Mouse (Mus musculus) neutrophil, adult 5-6 weeks (primary cell): ENCODE results near the gene Rasl10b. TPM values are rescaled to one million over a fixed set of nuclear protein-coding genes. Genes with fewer than 3 reads are reported as not detected.

Source experiments
- ATAC-seq: fragments of 151-379, 151-347 bp; 2 replicates; pipeline ENCODE4 v1.8.0; 2017; ENCODE audit warnings: mild to moderate bottlenecking, moderate TSS enrichment; ENCODE audit not compliant: insufficient number of reproducible peaks, poor library complexity, low FRiP score, severe bottlenecking; ENCODE audit errors: extremely low read depth
- total RNA-seq: library from RNA; stranded (forward); fragments of 200-1000 nt; gene quantifications from 2 replicates; pipeline ENCODE4 v1.2.3, GENCODE M21; 2017

The Rasl10b gene
- total RNA-seq = 0.37 and 1.0 TPM in 2 replicates

DNA sequence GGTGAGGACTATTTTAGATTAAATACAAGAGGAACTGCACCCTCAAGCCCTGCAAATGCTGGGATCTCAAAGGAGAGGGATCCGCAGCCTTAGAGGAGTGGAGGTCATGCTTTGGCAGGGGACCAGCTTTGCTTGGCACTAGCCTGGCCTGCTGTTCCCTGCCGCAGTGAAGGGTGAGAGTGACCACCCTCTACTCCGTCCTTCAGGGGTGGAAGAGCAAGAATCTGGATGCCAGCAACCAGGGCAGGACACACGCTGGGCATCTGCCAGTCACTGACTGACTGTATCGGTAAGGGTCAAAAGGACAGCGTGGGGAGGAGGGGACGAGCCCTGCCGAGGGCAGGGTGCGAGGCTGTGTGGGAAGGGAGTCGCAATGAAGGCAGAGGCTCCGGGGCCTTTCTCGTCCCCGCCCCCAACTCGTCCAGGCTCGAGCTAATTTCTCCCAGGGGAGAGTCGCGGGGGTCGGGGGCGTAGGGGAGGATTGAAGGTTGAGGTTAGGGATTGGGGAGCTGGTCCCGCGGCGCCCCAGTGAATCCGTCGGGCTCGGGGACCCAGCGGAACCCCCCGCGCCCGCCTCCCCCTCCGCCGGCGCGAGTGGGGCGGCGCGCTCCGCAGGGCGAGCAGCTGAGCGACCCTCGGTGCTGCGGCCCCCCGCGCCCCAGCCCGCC is at the start of gene Rasl10b:
TSS of gene Rasl10b (plus strand) at position 51 of the 668 bp plus-strand sequence.
- no peak for ATAC-seq

GRCm38 (mm10) chr11:83364656-83365055 is 44.3 kb upstream of the Rasl10b start:
- no peak for ATAC-seq

- no peak for ATAC-seq
Measured at GRCm38 (mm10) chr11:83371267-83371666, 37.7 kb upstream of the Rasl10b start.

GRCm38 (mm10) chr11:83379745-83380341 is 29.1 kb upstream of the Rasl10b start:
- ATAC-seq = no peak

- ATAC-seq = no peak
Measured at GRCm38 (mm10) chr11:83382876-83383531, 25.9 kb upstream of the Rasl10b start.

DNA sequence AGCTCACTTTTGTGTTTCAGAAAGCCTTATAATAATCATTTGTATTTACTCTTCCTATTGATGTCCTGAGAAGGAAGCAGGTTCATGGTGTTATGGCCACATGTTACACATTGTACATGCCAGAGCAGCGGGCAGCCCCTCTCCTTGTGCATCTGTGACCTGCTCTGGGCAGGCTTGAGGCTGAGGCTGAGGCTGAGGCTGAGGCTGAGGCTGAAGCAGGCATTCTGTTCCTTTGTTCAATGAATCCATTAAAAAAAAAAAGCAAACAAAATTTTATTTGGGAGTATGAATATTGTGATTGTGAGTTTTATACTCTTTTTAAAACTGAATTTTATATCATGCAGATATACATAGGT is 25.4 kb upstream of the Rasl10b start:
- no peak for ATAC-seq

GRCm38 (mm10) chr11:83393062-83393461 is 15.9 kb upstream of the Rasl10b start:
- no peak for ATAC-seq

GRCm38 (mm10) chr11:83394802-83395439 is 14.0 kb upstream of the Rasl10b start:
- ATAC-seq = no peak

DNA sequence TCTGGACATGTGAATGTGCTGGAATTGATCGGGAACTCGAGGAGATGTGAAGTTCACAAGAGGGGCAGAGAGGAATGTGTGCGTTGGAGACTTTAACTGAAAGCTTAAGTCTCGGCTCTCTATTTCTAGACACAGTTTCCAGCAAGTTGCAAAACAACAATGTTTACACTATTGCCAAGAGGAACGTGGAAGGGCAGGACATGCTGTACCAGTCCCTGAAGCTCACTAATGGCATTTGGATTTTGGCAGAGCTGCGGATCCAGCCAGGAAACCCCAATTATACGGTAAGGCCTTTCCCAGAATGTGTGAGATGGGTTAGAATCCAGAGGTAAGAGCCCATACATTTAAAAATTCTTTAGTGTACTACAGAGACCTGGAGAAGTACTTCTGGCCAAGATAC is 11.3 kb upstream of the Rasl10b start:
- ATAC-seq = no peak

- ATAC-seq = no peak
Measured at GRCm38 (mm10) chr11:83398724-83399123, 10.2 kb upstream of the Rasl10b start.

GRCm38 (mm10) chr11:83403787-83404186 is 5.2 kb upstream of the Rasl10b start:
- ATAC-seq = no peak

DNA sequence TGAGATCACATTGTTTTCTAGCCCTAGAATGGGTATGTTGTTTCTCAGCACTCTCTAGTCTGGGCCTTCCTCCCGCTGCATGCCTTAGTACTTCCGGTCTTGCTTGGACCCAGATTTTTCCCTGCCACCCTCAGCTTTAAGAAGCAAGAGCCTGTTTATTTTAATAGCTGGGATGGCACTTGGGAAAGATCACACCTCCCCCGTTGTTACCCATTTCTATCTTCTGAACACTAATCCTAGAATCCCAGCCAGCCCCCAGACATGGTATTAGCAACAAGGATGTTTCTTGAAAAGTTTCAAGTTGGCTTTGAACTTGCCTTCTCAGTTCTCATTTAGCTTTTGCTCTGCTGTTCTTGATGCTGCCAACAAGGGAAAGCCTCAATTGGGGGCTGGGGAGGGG is 2.5 kb upstream of the Rasl10b start:
- ATAC-seq = no peak

DNA sequence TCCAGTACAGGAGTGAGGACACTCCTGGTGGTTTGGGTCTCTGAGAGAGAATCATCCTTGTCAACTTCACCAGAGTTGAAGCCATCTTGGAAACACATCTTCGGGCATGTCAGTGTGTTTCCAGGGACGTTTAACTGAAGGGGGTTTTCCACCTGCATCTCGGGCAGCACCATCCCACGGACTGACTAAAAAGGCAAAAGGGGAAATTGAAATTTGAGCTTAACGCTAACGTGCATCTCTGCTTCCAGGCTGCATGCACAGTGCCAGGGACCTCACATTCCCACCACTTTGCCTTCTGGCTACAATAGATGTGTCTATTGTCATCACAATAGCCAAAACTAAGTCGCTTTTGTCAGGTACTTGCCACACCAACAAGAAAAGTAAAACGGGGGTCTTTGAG is 695 bp upstream of the Rasl10b start:
- ATAC-seq = no peak

DNA sequence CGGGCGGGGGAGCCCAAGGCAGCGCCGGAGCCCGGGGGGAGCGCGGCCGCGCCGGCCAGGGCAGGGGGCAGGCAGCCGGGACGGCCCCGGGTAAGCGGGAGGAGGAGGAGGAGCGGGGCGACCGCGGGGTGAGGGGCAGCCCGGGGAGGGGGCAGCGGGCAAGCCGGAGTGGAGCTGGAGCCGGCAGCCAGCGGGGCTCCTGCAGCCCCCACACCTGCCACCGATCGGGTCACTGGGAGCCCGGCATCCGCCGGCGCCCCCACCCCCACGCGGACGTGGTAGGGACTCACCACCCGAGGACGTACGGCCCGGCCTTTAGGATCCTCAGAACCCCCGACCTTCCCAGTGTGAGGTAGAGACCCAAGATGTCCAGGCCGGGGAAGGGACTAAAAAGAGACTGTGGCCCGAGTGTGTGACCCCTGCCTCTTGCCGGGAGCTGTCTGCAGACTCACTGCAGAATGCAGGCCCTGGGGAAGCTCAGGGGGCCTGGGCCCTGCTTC is 905 bp downstream of the Rasl10b start:
- no peak for ATAC-seq

GRCm38 (mm10) chr11:83410510-83410909 is 1.6 kb downstream of the Rasl10b start:
- no peak for ATAC-seq

- no peak for ATAC-seq
Measured at GRCm38 (mm10) chr11:83417080-83417479, 8.1 kb downstream of the Rasl10b start.

DNA sequence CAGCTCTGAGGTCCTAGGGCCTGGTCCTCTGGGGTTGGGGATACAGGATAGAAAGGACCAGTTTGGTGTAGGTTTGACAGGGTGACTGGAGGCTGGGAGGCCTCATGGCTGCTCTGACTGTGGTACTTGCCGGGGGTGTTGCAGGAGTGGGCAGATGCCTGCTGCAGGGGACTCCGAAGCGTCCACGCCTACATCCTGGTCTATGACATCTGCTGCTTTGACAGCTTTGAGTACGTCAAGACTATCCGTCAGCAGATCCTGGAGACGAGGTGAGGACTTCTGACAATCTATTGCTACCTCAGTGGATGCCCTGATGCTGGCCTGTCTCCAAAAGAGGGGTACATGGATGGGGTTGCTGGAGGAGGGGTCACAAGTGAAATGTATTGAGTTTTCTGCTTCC is 8.8 kb downstream of the Rasl10b start:
- ATAC-seq = no peak

- no peak for ATAC-seq
Measured at GRCm38 (mm10) chr11:83418566-83418965, 9.6 kb downstream of the Rasl10b start.

GRCm38 (mm10) chr11:83420338-83420737 is 11.4 kb downstream of the Rasl10b start:
- ATAC-seq = no peak

DNA sequence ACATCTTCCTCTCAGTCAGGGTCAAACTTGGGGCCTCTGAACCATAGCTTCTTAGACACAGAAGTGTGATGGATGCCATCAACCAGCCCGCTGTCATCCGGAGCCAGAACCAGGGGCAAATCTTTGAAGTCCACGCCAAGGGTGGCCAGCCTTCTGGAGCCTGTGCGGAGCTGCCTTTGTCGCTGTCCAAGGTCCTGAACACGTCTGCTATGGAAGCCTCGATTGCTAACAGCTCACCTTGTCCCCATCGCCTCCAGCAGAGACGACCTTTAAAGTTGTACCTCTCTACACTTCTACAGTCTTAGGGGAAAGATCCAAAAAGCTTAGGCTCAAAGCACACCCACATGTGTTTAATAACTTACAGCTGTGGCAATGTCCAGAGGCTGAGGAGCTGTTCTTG is 12.4 kb downstream of the Rasl10b start:
- no peak for ATAC-seq
